In genomic region chr9:110987331-110987730, GRCm38 (mm10) we compare ENCODE assay signal across 31 mouse cellular contexts. TPM values are rescaled to one million over a fixed set of nuclear protein-coding genes. Genes with fewer than 3 reads are reported as not detected.
DNase-seq lines count a peak whose midpoint lies in the region; ATAC-seq lines count a peak whose summit lies in the region.
"Had no signal": no experiment of that assay in that cellular context is flagged by ENCODE, and none has a peak within 500 bp of the region (broad histone marks: within the 10 kb centered on the region; RNA-seq: fewer than 3 reads in every experiment).

No protein-coding gene starts in this region.

- no peak overlapping the region for H3K9ac ChIP-seq in liver, embryonic 11.5 days (ENCODE audit: low read depth, low read length)
- no peak overlapping the region for H3K9ac ChIP-seq in liver, embryonic 12.5 days
- no peak overlapping the region for H3K9ac ChIP-seq in liver, embryonic 15.5 days
- no peak overlapping the region for H3K9ac ChIP-seq in forebrain, embryonic 14.5 days (ENCODE audit: low read length)
- H3K9ac ChIP-seq: forebrain, embryonic 13.5 days; forebrain, postnatal 0 days; heart, embryonic 13.5 days; hindbrain, embryonic 14.5 days had no signal

- no peak overlapping the region; the same call in 1 of the 2 replicates for H3K27ac ChIP-seq in liver, embryonic 11.5 days (ENCODE audit: low read depth, low read length)
- peak overlapping the region; percentile 58 for H3K27ac ChIP-seq in liver, embryonic 12.5 days
- peak overlapping the region; percentile 38 for H3K27ac ChIP-seq in liver, embryonic 15.5 days (replicated peaks)
- H3K27ac ChIP-seq in forebrain, embryonic 14.5 days (ENCODE audit: low read depth, low read length), result no peak overlapping the region
- H3K27ac ChIP-seq: forebrain, embryonic 13.5 days; gastrocnemius, adult 2 months; heart, adult 2 months; heart, embryonic 13.5 days; hindbrain, embryonic 14.5 days; hindbrain, postnatal 0 days had no signal

- peak overlapping the region; percentile 36 for H3K4me2 ChIP-seq in liver, embryonic 11.5 days
- peak overlapping the region; percentile 36 for H3K4me2 ChIP-seq in liver, embryonic 12.5 days
- H3K4me2 ChIP-seq in liver, embryonic 15.5 days, result peak overlapping the region; percentile 46
- H3K4me2 ChIP-seq in forebrain, embryonic 14.5 days (ENCODE audit: low read length), result no peak overlapping the region
- H3K4me2 ChIP-seq: forebrain, embryonic 13.5 days; heart, embryonic 13.5 days; hindbrain, embryonic 14.5 days had no signal

- DNase-seq in heart, adult 11 months, result peak; percentile 59
- no peak for DNase-seq in heart, adult 8-10 months (ENCODE audit: low spot score)
- DNase-seq in liver, embryonic 11.5 days (ENCODE audit: low spot score), result no peak
- DNase-seq in thymus, postnatal 25 days, result no peak
- no peak for DNase-seq in gastrocnemius, postnatal 25 days
- no peak for DNase-seq in forebrain, embryonic 14.5 days (ENCODE audit: low spot score)
- DNase-seq: adrenal gland, adult 2 months; adrenal gland, postnatal 14 days; cerebellum, adult 11 months; cerebellum, adult 2 months; cerebellum, adult 9-11 months; cerebellum, postnatal 25 days; forebrain, postnatal 0 days; gastrocnemius, adult 2 months; gastrocnemius, postnatal 14 days; heart, adult 2 months; heart, postnatal 14 days; heart, postnatal 4 days had no signal

- no peaks in the 10 kb centered on the region for H3K36me3 ChIP-seq in liver, embryonic 11.5 days (ENCODE audit: control insufficient read depth, insufficient read depth, low read length)
- H3K36me3 ChIP-seq in liver, embryonic 12.5 days, result peaks cover 4% of the 10 kb centered on the region
- 0 out of 2 replicates have a peak, but pooled peaks cover 5% of the 10 kb centered on the region for H3K36me3 ChIP-seq in liver, embryonic 15.5 days (replicated peaks)
- H3K36me3 ChIP-seq in forebrain, embryonic 14.5 days (ENCODE audit: control insufficient read depth, insufficient read depth, low read length), result no peaks in the 10 kb centered on the region
- H3K36me3 ChIP-seq: heart, embryonic 13.5 days had no signal

- H3K27me3 ChIP-seq in liver, embryonic 11.5 days (replicated peaks; ENCODE audit: control insufficient read depth, insufficient read depth, low read length), result no peaks in the 10 kb centered on the region
- no peaks in the 10 kb centered on the region; the same call in 1 of the 2 replicates for H3K27me3 ChIP-seq in liver, embryonic 12.5 days (replicated peaks)
- no peaks in the 10 kb centered on the region for H3K27me3 ChIP-seq in liver, embryonic 15.5 days
- H3K27me3 ChIP-seq in forebrain, embryonic 14.5 days (replicated peaks; ENCODE audit: control insufficient read depth, insufficient read depth, low read length), result no peaks in the 10 kb centered on the region
- H3K27me3 ChIP-seq: forebrain, embryonic 13.5 days; heart, embryonic 13.5 days had no signal

- H3K4me3 ChIP-seq in liver, embryonic 11.5 days (ENCODE audit: low read depth, low read length), result no peak overlapping the region
- H3K4me3 ChIP-seq in liver, embryonic 12.5 days, result no peak overlapping the region
- H3K4me3 ChIP-seq in liver, embryonic 15.5 days (replicated peaks), result peak overlapping the region; percentile 32; the same call in 1 of the 2 replicates
- H3K4me3 ChIP-seq in forebrain, embryonic 14.5 days (ENCODE audit: low read depth, low read length), result no peak overlapping the region
- H3K4me3 ChIP-seq: forebrain, embryonic 13.5 days; heart, adult 2 months; heart, embryonic 13.5 days had no signal

- no peak for ATAC-seq in liver, embryonic 11.5 days (replicated peaks; ENCODE audit: low FRiP score)
- no peak for ATAC-seq in liver, embryonic 12.5 days
- ATAC-seq in liver, embryonic 15.5 days (ENCODE audit: insufficient read depth), result no peak
- ATAC-seq in forebrain, embryonic 14.5 days, result no peak
- ATAC-seq: CD4-positive, CD25-positive, alpha-beta regulatory T cell, adult 4 months; forebrain, embryonic 13.5 days; forebrain, postnatal 0 days; hindbrain, postnatal 0 days; inflammation-experienced regulatory T-cells, adult 6 months had no signal

- H3K9me3 ChIP-seq in liver, embryonic 11.5 days (ENCODE audit: control insufficient read depth, low read length), result no peaks in the 10 kb centered on the region
- H3K9me3 ChIP-seq in liver, embryonic 12.5 days (replicated peaks), result no peaks in the 10 kb centered on the region
- H3K9me3 ChIP-seq in liver, embryonic 15.5 days (replicated peaks), result no peaks in the 10 kb centered on the region
- no peaks in the 10 kb centered on the region for H3K9me3 ChIP-seq in forebrain, embryonic 14.5 days (replicated peaks; ENCODE audit: control insufficient read depth, low read length)
- H3K9me3 ChIP-seq: forebrain, embryonic 13.5 days; heart, embryonic 13.5 days had no signal

- WGBS in liver, embryonic 11.5 days, result 79% methylated on average over 4 of the region's 4 CpGs
- 70% methylated on average over 4 of the region's 4 CpGs for WGBS in liver, embryonic 12.5 days (ENCODE audit: insufficient replicate concordance)
- WGBS in liver, embryonic 15.5 days (ENCODE audit: insufficient replicate concordance), result 61% methylated on average over 4 of the region's 4 CpGs
- WGBS in forebrain, embryonic 14.5 days, result 89% methylated on average over 4 of the region's 4 CpGs

- no peaks in the 10 kb centered on the region for H3K4me1 ChIP-seq in liver, embryonic 11.5 days (replicated peaks; ENCODE audit: control insufficient read depth, insufficient read depth, low read length)
- no peaks in the 10 kb centered on the region for H3K4me1 ChIP-seq in liver, embryonic 12.5 days
- H3K4me1 ChIP-seq in liver, embryonic 15.5 days (replicated peaks), result peaks cover 7% of the 10 kb centered on the region
- H3K4me1 ChIP-seq in forebrain, embryonic 14.5 days (ENCODE audit: control insufficient read depth, insufficient read depth, low read length), result no peaks in the 10 kb centered on the region
- H3K4me1 ChIP-seq: forebrain, embryonic 13.5 days had no signal

RNA-seq across cellular contexts. Expression of gene Rtp3, which starts 3.1 kb away (rescaled TPM):
- 1 to 10 TPM; 2.6 to 4.8 (median 3.7) TPM for total RNA-seq in heart, adult 8-10 months (2022)
- polyA plus RNA-seq in liver, embryonic 11.5 days (2014; fragmentation: Nextera tagmentation; extraction: Ambion mirVana), result 11.1 and 12.5 TPM in 2 replicates
- 6.7 and 8.1 TPM in 2 replicates for polyA plus RNA-seq in liver, embryonic 12.5 days (2016; fragmentation: Nextera tagmentation; extraction: Ambion mirVana)
- 13.2 and 13.6 TPM in 2 replicates for polyA plus RNA-seq in liver, embryonic 15.5 days (2015; fragmentation: Nextera tagmentation; extraction: Ambion mirVana)
- total RNA-seq in gastrocnemius, postnatal 25 days (2021), result 1 to 10 TPM in 1 of 2 experiments, under 1 TPM in 1; 0.70 to 1.3 TPM
- polyA plus RNA-seq in forebrain, embryonic 14.5 days (2014; fragmentation: Nextera tagmentation; extraction: Ambion mirVana), result not detected in 2 replicates
- total RNA-seq: common myeloid progenitor, adult 5-6 weeks; forebrain, postnatal 0 days; MEL had no signal
- polyA plus RNA-seq: C2C12; CD4-positive, CD25-positive, alpha-beta regulatory T cell, adult 4 months; forebrain, embryonic 13.5 days; forebrain, postnatal 0 days; hindbrain, embryonic 11.5 days; hindbrain, embryonic 14.5 days; hindbrain, postnatal 0 days; inflammation-experienced regulatory T-cells, adult 6 months had no signal

RNA-seq across cellular contexts. Expression of gene Ltf, which starts 31.7 kb away (rescaled TPM):
- total RNA-seq in heart, adult 8-10 months (2022), result 1 to 10 TPM in 1 of 4 experiments, not detected in 3; 6.7 TPM
- polyA plus RNA-seq in liver, embryonic 11.5 days (2014; fragmentation: Nextera tagmentation; extraction: Ambion mirVana), result 7.2 and 8.8 TPM in 2 replicates
- polyA plus RNA-seq in liver, embryonic 12.5 days (2016; fragmentation: Nextera tagmentation; extraction: Ambion mirVana), result 17.0 and 18.7 TPM in 2 replicates
- 139 and 168 TPM in 2 replicates for polyA plus RNA-seq in liver, embryonic 15.5 days (2015; fragmentation: Nextera tagmentation; extraction: Ambion mirVana)
- not detected for total RNA-seq in gastrocnemius, postnatal 25 days (2021)
- polyA plus RNA-seq in forebrain, embryonic 14.5 days (2014; fragmentation: Nextera tagmentation; extraction: Ambion mirVana), result 0.42 and 0.90 TPM in 2 replicates
- total RNA-seq: gastrocnemius, adult 2 months; heart, adult 2 months; MEL had no signal
- polyA plus RNA-seq: adrenal gland, adult 2 months; C2C12; forebrain, embryonic 13.5 days; hindbrain, embryonic 11.5 days had no signal

RNA-seq across cellular contexts. Expression of gene Lrrc2, which starts 36.0 kb away (rescaled TPM):
- total RNA-seq in heart, adult 8-10 months (2022), result 100 to 1,000 TPM; 286 to 346 (median 321) TPM
- 0.14 and 0.60 TPM in 2 replicates for polyA plus RNA-seq in liver, embryonic 11.5 days (2014; fragmentation: Nextera tagmentation; extraction: Ambion mirVana)
- 0.12 and 0.26 TPM in 2 replicates for polyA plus RNA-seq in liver, embryonic 12.5 days (2016; fragmentation: Nextera tagmentation; extraction: Ambion mirVana)
- 0.07 and 0.25 TPM in 2 replicates for polyA plus RNA-seq in liver, embryonic 15.5 days (2015; fragmentation: Nextera tagmentation; extraction: Ambion mirVana)
- total RNA-seq in gastrocnemius, postnatal 25 days (2021), result 10 to 100 TPM; 52.4 to 64.1 TPM
- polyA plus RNA-seq in forebrain, embryonic 14.5 days (2014; fragmentation: Nextera tagmentation; extraction: Ambion mirVana), result 0.33 and 0.37 TPM in 2 replicates
- total RNA-seq: MEL had no signal

RNA-seq across cellular contexts. Expression of gene Tdgf1, which starts 41.4 kb away (rescaled TPM):
- total RNA-seq in heart, adult 8-10 months (2022), result not detected
- polyA plus RNA-seq in liver, embryonic 11.5 days (2014; fragmentation: Nextera tagmentation; extraction: Ambion mirVana), result not detected in 2 replicates
- not detected in 2 replicates for polyA plus RNA-seq in liver, embryonic 12.5 days (2016; fragmentation: Nextera tagmentation; extraction: Ambion mirVana)
- not detected in 2 replicates for polyA plus RNA-seq in liver, embryonic 15.5 days (2015; fragmentation: Nextera tagmentation; extraction: Ambion mirVana)
- not detected for total RNA-seq in gastrocnemius, postnatal 25 days (2021)
- polyA plus RNA-seq in forebrain, embryonic 14.5 days (2014; fragmentation: Nextera tagmentation; extraction: Ambion mirVana), result not detected in 2 replicates
- total RNA-seq: adrenal gland, adult 2 months; adrenal gland, postnatal 14 days; common myeloid progenitor, adult 5-6 weeks; forebrain, postnatal 0 days; gastrocnemius, adult 2 months; gastrocnemius, postnatal 14 days; heart, adult 2 months; heart, postnatal 4 days; hindbrain, postnatal 0 days; MEL had no signal
- polyA plus RNA-seq: adrenal gland, adult 2 months; C2C12; forebrain, embryonic 13.5 days; heart, adult 2 months; heart, embryonic 13.5 days; heart, embryonic 16.5 days; hindbrain, embryonic 11.5 days had no signal

Comparison
In these comparisons a context has a peak if more than half of its experiments do, and no peak if none do; other contexts are left out.
1. H3K27ac ChIP-seq: peak in liver, embryonic 12.5 days (single experiment) and liver, embryonic 15.5 days (single experiment); none in liver, embryonic 11.5 days (single experiment) and forebrain, embryonic 14.5 days (single experiment).